Mouse (Mus musculus): ENCODE data around the gene Fstl3. TPM values are rescaled to one million over a fixed set of nuclear protein-coding genes. Genes with fewer than 3 reads are reported as not detected.
A peak's percentile ranks its signal among the peaks of the same experiment; 100 is the strongest.

The Fstl3 gene
- total RNA-seq, 1 experiment from 2014 or later, result 0.99 TPM

DNA sequence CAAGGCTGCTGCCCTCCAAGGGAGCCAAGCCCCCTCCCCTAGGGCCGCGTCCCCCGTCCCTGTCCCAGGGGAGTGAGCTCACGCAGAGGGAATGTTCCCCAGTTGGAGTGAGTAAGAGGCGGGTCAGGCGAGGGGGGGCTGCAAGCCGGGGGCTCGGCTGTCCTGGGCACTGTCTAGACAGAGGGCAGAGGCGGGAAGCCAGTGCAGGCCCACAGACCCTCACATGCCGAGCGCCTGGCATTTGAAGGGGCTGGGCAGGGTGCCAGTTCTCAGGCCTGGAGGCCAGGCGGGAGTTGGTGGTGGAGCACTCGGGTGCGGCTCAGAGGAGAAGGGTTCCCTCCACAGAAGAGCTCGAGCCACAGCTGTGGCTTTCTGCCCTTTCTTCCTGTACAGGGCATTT is 934 bp downstream of the Fstl3 start:
- ATAC-seq (replicated peaks in 1 of 2; ENCODE audit: insufficient read depth in 1 of 2, low FRiP score in 2 of 2, low TSS enrichment in 1 of 2, low read depth in 1 of 2, poor library complexity in 2 of 2, severe bottlenecking in 2 of 2), result no peak

DNA sequence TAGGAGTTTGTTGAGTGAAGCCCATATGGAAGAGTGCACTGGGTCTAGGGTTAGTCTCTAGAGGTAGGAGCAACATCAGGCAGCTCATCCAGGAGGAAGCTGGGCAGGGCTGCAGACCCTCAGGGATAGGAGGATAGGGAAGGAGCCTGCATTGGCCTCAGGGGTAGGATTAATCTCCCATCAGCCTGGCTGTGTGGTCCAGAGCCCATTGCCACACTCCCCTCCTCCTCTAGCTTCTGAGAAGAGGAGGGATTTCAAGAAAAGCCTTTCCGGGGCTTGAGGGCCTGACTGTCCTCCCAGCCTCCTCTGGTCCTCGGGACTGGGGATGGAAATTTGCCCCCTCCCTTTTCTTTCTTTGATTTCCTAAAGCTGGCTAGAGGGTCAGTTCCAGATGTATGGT is 2.1 kb downstream of the Fstl3 start:
- no peak for ATAC-seq (replicated peaks in 1 of 2; ENCODE audit: insufficient read depth in 1 of 2, low FRiP score in 2 of 2, low TSS enrichment in 1 of 2, low read depth in 1 of 2, poor library complexity in 2 of 2, severe bottlenecking in 2 of 2)

GRCm38 (mm10) chr10:79779784-79780663 is 3.0 kb downstream of the Fstl3 start:
- peak; percentile 75 to 81 for ATAC-seq (replicated peaks in 1 of 2; ENCODE audit: insufficient read depth in 1 of 2, low FRiP score in 2 of 2, low TSS enrichment in 1 of 2, low read depth in 1 of 2, poor library complexity in 2 of 2, severe bottlenecking in 2 of 2)

GRCm38 (mm10) chr10:79780664-79781015 is 3.6 kb downstream of the Fstl3 start:
- ATAC-seq (replicated peaks in 1 of 2; ENCODE audit: insufficient read depth in 1 of 2, low FRiP score in 2 of 2, low TSS enrichment in 1 of 2, low read depth in 1 of 2, poor library complexity in 2 of 2, severe bottlenecking in 2 of 2), result peak in 1 of 2 experiments; percentile 43; a peak in 2 of 4 replicates

- ATAC-seq (replicated peaks in 1 of 2; ENCODE audit: insufficient read depth in 1 of 2, low FRiP score in 2 of 2, low TSS enrichment in 1 of 2, low read depth in 1 of 2, poor library complexity in 2 of 2, severe bottlenecking in 2 of 2), result no peak
These were observed 4.1 kb downstream of the Fstl3 start for GRCm38 (mm10) chr10:79781139-79781538.

DNA sequence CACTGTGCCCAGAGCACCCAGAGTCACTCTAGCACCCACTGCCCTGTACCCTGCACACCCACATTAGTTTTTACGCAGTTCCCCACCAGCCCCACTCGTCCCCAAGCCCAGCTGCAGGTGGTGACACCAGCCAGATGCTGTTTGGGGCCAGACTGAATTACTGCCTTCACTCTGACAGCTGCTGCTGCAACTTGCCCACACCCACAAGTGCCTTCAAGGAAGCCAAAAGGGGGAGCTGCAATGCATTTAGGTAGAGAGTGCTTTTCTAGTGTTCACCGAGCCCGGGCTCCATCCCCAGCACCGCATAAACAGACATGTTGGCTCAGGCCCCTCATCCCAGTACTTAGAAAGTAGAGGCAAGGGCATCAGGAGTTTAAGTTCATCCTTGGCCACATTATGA is 4.9 kb downstream of the Fstl3 start:
- no peak for ATAC-seq (replicated peaks in 1 of 2; ENCODE audit: insufficient read depth in 1 of 2, low FRiP score in 2 of 2, low TSS enrichment in 1 of 2, low read depth in 1 of 2, poor library complexity in 2 of 2, severe bottlenecking in 2 of 2)

DNA sequence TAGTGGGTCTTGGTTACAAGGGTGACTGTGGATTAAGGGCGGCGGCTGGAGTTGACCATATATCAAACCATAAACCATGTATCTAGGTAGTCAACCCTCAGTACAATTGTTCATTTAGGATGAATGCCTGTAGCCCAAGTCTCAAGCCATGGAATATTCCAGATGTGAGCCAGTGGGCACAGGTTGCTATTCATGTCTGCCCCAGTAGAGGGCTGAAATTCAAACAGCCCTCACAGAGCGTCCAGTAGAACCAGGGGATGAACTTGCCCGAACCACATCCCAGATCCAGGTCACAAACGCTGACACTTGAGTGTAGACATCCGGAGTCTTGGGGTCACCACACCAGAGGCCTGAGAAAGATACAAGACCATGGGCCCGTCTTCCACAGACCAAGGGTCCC is 6.0 kb downstream of the Fstl3 start:
- ATAC-seq (replicated peaks in 1 of 2; ENCODE audit: insufficient read depth in 1 of 2, low FRiP score in 2 of 2, low TSS enrichment in 1 of 2, low read depth in 1 of 2, poor library complexity in 2 of 2, severe bottlenecking in 2 of 2), result no peak

DNA sequence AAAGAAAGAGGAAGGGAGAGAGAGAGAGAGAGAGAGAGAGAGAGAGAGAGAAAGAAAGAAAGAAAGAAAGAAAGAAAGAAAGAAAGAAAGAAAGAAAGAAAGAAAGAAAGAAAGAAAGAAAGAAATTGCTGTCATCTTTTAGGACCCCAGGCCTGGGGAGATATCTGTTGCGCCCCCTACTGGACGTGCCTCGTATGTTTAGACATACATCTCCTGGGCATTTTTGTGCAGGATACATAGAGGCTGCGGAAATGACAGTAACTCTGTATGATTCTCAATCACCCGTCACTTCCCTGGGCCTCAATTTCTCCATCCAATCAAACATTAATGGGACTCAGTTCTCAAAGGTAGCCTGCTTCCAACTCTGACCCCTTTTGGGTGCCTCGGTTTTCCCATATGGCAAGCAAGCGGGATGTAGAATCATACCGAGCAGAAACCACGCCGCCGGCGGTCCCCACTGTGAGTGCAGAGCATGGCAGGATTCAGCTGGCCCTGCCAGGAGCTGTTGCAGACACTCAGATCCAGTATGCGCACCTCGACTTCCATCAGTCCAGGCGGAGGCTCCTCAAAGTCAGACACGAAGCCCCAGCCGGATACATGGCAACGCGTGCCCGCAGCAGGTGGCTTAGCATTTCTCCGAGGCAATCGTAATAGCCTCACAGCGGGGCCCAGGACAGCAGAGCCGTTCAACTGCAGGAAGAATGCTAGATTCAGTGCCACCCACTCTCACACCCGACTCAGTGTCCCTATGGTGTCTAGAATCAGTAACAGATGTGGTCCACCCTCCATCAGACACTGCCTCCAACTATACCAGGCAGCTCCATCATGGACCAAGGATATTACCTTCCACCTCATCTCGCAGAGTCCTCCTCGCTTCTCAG is 7.1 kb downstream of the Fstl3 start:
- ATAC-seq (replicated peaks in 1 of 2; ENCODE audit: insufficient read depth in 1 of 2, low FRiP score in 2 of 2, low TSS enrichment in 1 of 2, low read depth in 1 of 2, poor library complexity in 2 of 2, severe bottlenecking in 2 of 2), result no peak

GRCm38 (mm10) chr10:79788386-79789158 is 11.5 kb downstream of the Fstl3 start:
- peak; percentile 55 to 56 for ATAC-seq (replicated peaks in 1 of 2; ENCODE audit: insufficient read depth in 1 of 2, low FRiP score in 2 of 2, low TSS enrichment in 1 of 2, low read depth in 1 of 2, poor library complexity in 2 of 2, severe bottlenecking in 2 of 2)

DNA sequence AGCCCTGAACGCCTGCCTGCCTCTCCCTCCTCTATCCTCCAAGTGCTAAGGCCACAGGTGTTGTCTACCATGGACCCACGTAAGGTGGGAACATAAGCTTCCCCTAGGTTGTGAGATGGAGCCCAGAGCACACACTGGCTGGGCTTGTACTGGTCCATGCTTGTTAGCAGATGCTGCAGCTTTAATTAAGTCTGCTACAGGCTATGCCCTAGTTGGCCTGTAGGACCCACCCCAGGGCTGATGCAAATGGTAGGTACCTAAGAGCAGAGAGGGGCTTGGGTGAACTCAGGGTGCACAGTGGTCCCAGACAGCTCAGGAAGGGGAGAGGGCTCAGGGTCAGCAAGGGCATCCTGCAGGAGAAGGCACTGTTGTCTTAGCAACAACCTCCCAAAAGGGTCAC is 12.5 kb downstream of the Fstl3 start:
- ATAC-seq (replicated peaks in 1 of 2; ENCODE audit: insufficient read depth in 1 of 2, low FRiP score in 2 of 2, low TSS enrichment in 1 of 2, low read depth in 1 of 2, poor library complexity in 2 of 2, severe bottlenecking in 2 of 2), result no peak

DNA sequence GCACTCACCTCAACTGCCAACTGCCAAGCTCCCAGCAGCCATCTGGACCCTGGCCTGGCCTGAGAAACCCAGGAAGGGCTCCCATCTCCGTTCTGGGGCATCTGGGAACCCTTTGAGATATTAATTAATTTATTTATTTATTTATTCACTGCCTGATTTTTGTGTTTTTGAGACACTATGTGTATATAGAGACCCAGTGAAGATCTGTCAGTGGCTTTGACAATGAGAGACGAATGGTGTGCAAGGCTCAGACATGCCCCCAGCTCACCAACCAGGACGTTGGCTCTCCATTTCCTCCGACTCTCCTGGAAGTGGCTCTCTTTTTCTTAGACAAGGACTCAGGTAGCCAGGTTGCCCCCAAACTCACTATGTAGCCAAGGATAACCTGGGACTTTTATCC is 13.8 kb downstream of the Fstl3 start, which contains the start of gene Prss57:
Gene Prss57, minus strand, starts transcription at position 101 of the 400 bp plus-strand sequence.
- ATAC-seq (replicated peaks in 1 of 2; ENCODE audit: insufficient read depth in 1 of 2, low FRiP score in 2 of 2, low TSS enrichment in 1 of 2, low read depth in 1 of 2, poor library complexity in 2 of 2, severe bottlenecking in 2 of 2), result no peak

DNA sequence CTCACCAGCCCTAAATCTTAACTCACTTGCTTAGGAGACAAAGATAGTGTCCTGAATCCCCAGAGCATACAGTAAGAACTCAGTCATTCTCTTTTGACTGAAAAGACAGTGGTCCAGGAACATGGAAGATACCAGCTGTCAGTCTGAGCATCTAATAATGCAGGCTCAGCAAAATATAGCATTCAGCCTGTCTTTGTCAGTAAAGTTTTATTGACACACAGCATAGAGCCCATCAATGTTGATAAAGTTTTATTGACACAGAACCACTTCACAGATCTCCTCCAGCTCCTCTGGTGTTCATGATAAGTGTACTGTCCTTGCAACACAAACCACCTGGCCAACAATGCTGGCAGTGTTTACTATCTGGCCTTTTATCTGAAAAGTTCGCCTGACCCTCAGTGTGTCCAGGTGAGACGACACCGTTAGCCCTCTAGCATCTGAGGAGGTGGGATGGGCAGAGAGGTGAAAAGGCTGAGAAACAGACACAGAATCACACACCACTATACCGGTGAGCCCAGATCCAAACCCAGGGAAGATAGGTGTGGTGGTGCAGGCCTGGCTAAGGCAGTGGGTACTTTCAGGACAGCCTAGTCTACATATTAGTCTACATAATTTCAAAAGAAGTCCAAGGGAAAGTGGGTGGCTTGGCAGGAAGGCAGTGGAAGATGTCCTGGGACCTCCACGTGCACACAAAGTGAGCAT is 15.4 kb downstream of the Fstl3 start:
- no peak for ATAC-seq (replicated peaks in 1 of 2; ENCODE audit: insufficient read depth in 1 of 2, low FRiP score in 2 of 2, low TSS enrichment in 1 of 2, low read depth in 1 of 2, poor library complexity in 2 of 2, severe bottlenecking in 2 of 2)

GRCm38 (mm10) chr10:79793051-79793737 is 16.1 kb downstream of the Fstl3 start, which contains the start of gene Palm:
TSS of gene Palm (plus strand) at chr10:79793572.
- ATAC-seq (replicated peaks in 1 of 2; ENCODE audit: insufficient read depth in 1 of 2, low FRiP score in 2 of 2, low TSS enrichment in 1 of 2, low read depth in 1 of 2, poor library complexity in 2 of 2, severe bottlenecking in 2 of 2), result peak in 1 of 2 experiments; percentile 46; a peak in 1 of 4 replicates

GRCm38 (mm10) chr10:79793738-79794490 is 16.8 kb downstream of the Fstl3 start:
- ATAC-seq (replicated peaks in 1 of 2; ENCODE audit: insufficient read depth in 1 of 2, low FRiP score in 2 of 2, low TSS enrichment in 1 of 2, low read depth in 1 of 2, poor library complexity in 2 of 2, severe bottlenecking in 2 of 2), result no peak

DNA sequence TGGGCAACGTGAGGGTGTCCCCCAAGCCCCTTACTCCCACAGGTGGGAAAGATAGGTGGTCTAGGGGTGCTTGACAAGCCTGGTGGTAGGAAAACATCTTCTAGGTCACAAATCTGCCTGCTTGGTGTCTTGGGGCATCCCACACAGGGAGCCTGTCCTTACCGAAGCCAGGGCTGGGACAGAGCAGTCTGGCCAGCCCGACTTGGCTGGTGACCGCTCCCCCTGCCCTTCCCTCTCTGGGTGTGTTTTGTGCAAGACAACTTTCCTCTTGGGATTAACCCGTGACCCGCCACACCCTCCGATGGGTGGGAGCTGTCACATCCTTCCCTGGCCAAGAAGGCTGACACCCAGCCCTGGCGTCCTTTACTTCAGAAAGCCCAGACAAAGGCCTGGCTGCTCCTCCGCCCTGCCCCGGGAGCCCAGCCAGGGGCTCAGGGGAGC is 17.4 kb downstream of the Fstl3 start:
- ATAC-seq (replicated peaks in 1 of 2; ENCODE audit: insufficient read depth in 1 of 2, low FRiP score in 2 of 2, low TSS enrichment in 1 of 2, low read depth in 1 of 2, poor library complexity in 2 of 2, severe bottlenecking in 2 of 2), result no peak

DNA sequence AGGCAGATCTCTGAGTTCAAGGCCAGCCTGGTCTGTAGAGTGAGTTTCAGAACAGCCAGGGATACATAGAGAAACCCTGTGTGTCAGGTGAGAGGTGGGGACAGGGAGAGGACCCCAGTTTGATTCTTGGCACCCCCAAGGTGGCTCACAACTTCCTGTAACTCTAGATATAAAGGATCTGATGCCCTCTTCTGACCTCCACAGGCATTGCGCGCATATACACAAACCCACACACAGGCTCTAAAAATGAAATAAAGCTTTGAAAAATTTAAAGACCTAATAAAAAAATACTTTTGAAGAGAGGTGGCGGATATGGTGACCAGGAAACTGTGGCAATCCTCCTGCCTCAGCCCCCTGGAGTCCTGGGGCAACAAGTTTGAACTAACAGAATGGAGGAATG is 18.8 kb downstream of the Fstl3 start:
- no peak for ATAC-seq (replicated peaks in 1 of 2; ENCODE audit: insufficient read depth in 1 of 2, low FRiP score in 2 of 2, low TSS enrichment in 1 of 2, low read depth in 1 of 2, poor library complexity in 2 of 2, severe bottlenecking in 2 of 2)
